In the genomic region with DNA sequence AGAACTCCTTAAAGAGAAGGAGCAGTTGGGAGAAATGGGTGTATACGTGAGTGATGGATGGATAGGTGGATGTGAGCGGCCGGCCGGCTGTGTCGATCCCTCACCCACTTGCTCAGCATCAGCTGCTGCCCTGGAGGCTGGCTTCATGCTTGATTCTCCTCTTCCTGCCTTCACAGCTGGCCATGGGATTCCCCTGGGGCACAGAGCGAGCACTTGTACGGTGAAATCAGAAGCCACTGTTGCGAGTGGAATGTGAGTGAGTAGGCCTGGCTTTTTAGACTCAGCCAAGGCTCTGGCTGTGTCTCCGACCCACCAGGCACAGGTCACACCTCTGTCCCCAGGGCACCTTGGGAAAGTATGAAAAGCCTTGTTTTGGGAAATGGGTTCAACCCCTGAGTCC, we compare ENCODE assay signal across 10 mouse cellular contexts. TPM values are rescaled to one million over a fixed set of nuclear protein-coding genes. Genes with fewer than 3 reads are reported as not detected.
DNase-seq lines count a peak whose midpoint lies in the region; ATAC-seq and TF ChIP-seq lines count a peak whose summit lies in the region.
"Had no signal": no experiment of that assay in that cellular context is flagged by ENCODE, and none has a peak within 500 bp of the region (broad histone marks: within the 10 kb centered on the region; RNA-seq: fewer than 3 reads in every experiment).

No protein-coding gene starts in this region.

- H3ac ChIP-seq in myocyte (ENCODE audit: control insufficient read depth, insufficient read length) = no peak overlapping the region

- H3K4me2 ChIP-seq in neural tube, embryonic 13.5 days = no peak overlapping the region
- no peak overlapping the region for H3K4me2 ChIP-seq in neural tube, embryonic 15.5 days
- no peak overlapping the region for H3K4me2 ChIP-seq in myocyte (ENCODE audit: low read depth)
- H3K4me2 ChIP-seq: neural tube, embryonic 12.5 days had no signal

- no peak for ATAC-seq in neural tube, embryonic 13.5 days (ENCODE audit: low read depth)
- no peak for ATAC-seq in neural tube, embryonic 15.5 days (ENCODE audit: low FRiP score)
- no peak for ATAC-seq in cerebellum, adult (ENCODE audit: insufficient number of reproducible peaks, low FRiP score, low TSS enrichment)

- 0 out of 2 replicates have a peak overlapping the region, but pooled peaks have one; percentile 30 for H3K27ac ChIP-seq in neural tube, embryonic 13.5 days (replicated peaks)
- H3K27ac ChIP-seq in neural tube, embryonic 15.5 days (replicated peaks) = no peak overlapping the region
- H3K27ac ChIP-seq: neural tube, embryonic 12.5 days had no signal

- H3K9me3 ChIP-seq in neural tube, embryonic 13.5 days = no peaks in the 10 kb centered on the region
- no peaks in the 10 kb centered on the region for H3K9me3 ChIP-seq in neural tube, embryonic 15.5 days (replicated peaks)
- H3K9me3 ChIP-seq: neural tube, embryonic 12.5 days had no signal

- peaks cover 29% of the 10 kb centered on the region for H3K4me1 ChIP-seq in neural tube, embryonic 13.5 days (replicated peaks)
- peaks cover 21% of the 10 kb centered on the region for H3K4me1 ChIP-seq in neural tube, embryonic 15.5 days

- intact Hi-C loops in heart, postnatal 14 days (cut with DNase I) = no loop called here

- no peak overlapping the region for H3K9ac ChIP-seq in neural tube, embryonic 13.5 days
- H3K9ac ChIP-seq in neural tube, embryonic 15.5 days (replicated peaks) = no peak overlapping the region; the same call in 1 of the 2 replicates
- H3K9ac ChIP-seq: neural tube, embryonic 12.5 days had no signal

- H3K27me3 ChIP-seq in neural tube, embryonic 13.5 days = no peaks in the 10 kb centered on the region
- H3K27me3 ChIP-seq in neural tube, embryonic 15.5 days (replicated peaks) = no peaks in the 10 kb centered on the region
- no peaks in the 10 kb centered on the region for H3K27me3 ChIP-seq in myocyte (ENCODE audit: control insufficient read depth, insufficient read depth, insufficient read length)
- H3K27me3 ChIP-seq: neural tube, embryonic 12.5 days had no signal

- no peak overlapping the region for H3K4me3 ChIP-seq in neural tube, embryonic 13.5 days
- no peak overlapping the region for H3K4me3 ChIP-seq in neural tube, embryonic 15.5 days (replicated peaks)
- H3K4me3 ChIP-seq in myocyte = no peak overlapping the region
- H3K4me3 ChIP-seq: erythroblast, embryonic 14.5 days; neural tube, embryonic 12.5 days had no signal

- peaks cover 19% of the 10 kb centered on the region for H3K79me2 ChIP-seq in myocyte (ENCODE audit: control insufficient read depth, insufficient read depth)

- peak; percentile 65 for DNase-seq in embryo, embryonic 11 days
- peak; percentile 46 to 53 for DNase-seq in heart, postnatal 14 days
- DNase-seq in left cerebral cortex, adult 11 months (ENCODE audit: low spot score) = no peak
- no peak for DNase-seq in right cerebral cortex, postnatal 14 days

- no peaks in the 10 kb centered on the region for H3K36me3 ChIP-seq in neural tube, embryonic 13.5 days
- H3K36me3 ChIP-seq in neural tube, embryonic 15.5 days = no peaks in the 10 kb centered on the region
- H3K36me3 ChIP-seq in myocyte (ENCODE audit: control insufficient read depth, insufficient read depth) = no peaks in the 10 kb centered on the region
- H3K36me3 ChIP-seq: neural tube, embryonic 12.5 days had no signal

- TF ChIP-seq POLR2A in myocyte (IDR thresholded peaks at IDR 0.05; ENCODE audit: insufficient read length, low read depth) = no peak

- 34% methylated on average over 9 of the region's 9 CpGs for WGBS in neural tube, embryonic 13.5 days
- WGBS in neural tube, embryonic 15.5 days = 28% methylated on average over 9 of the region's 9 CpGs

TF ChIP-seq in myocyte, 11 proteins besides CTCF, POLR2A, EP300 and RAD21:
- TF ChIP-seq E2F4 (IDR thresholded peaks at IDR 0.05; ENCODE audit: insufficient read depth) = no peak
- TF ChIP-seq SRF (IDR thresholded peaks at IDR 0.05; ENCODE audit: control insufficient read depth, insufficient read length, low read depth) = no peak
- no peak for TF ChIP-seq MAX (IDR thresholded peaks at IDR 0.05; ENCODE audit: low read depth)
- no peak for TF ChIP-seq CEBPB (IDR thresholded peaks at IDR 0.05; ENCODE audit: insufficient read depth, poor library complexity, severe bottlenecking)
- no peak for TF ChIP-seq USF1 (IDR thresholded peaks at IDR 0.05; ENCODE audit: low read depth)
- TF ChIP-seq TCF3 (IDR thresholded peaks at IDR 0.05; ENCODE audit: insufficient read length, low read depth) = peak; percentile 22
- TF ChIP-seq MYOD1 (IDR thresholded peaks at IDR 0.05; ENCODE audit: control insufficient read depth in 1 of 3, insufficient read length in 2 of 3, low read depth in 2 of 3) = peak in 2 of 3 experiments; percentile 49 to 75
- TF ChIP-seq TCF12 (IDR thresholded peaks at IDR 0.05; ENCODE audit: insufficient read depth, poor library complexity, severe bottlenecking) = no peak
- TF ChIP-seq MYOG (IDR thresholded peaks at IDR 0.05; ENCODE audit: control insufficient read depth in 1 of 3, insufficient read depth in 1 of 3, insufficient read length in 2 of 3, low read depth in 2 of 3) = peak in 2 of 3 experiments; percentile 35 to 77
- TF ChIP-seq POLR2AphosphoS2 (IDR thresholded peaks at IDR 0.05; ENCODE audit: insufficient read length, low read depth) = no peak
- no peak for TF ChIP-seq REST (IDR thresholded peaks at IDR 0.05; ENCODE audit: insufficient read depth, insufficient read length)
TF ChIP-seq in myocyte: peak in this region for 3.

RNA-seq across cellular contexts. Expression of a gene that starts 20.6 kb away (rescaled TPM):
- polyA plus RNA-seq in neural tube, embryonic 13.5 days (2015; fragmentation: Nextera tagmentation; extraction: Ambion mirVana) = 27.5 and 32.6 TPM in 2 replicates
- 23.0 TPM in 2 replicates for polyA plus RNA-seq in neural tube, embryonic 15.5 days (2015; fragmentation: Nextera tagmentation; extraction: Ambion mirVana)
- total RNA-seq in heart, postnatal 14 days (2021) = 100 to 1,000 TPM in 1 of 2 experiments, 10 to 100 TPM in 1; 94.5 to 117 TPM
- 69.9 TPM for polyA plus RNA-seq in myocyte (2012; fragmentation: generic; extraction: Trizol)

Comparison
In these comparisons a context has a peak if more than half of its experiments do, and no peak if none do; other contexts are left out.
1. DNase-seq: peak in embryo, embryonic 11 days (single experiment) and heart, postnatal 14 days (2 of 2); none in left cerebral cortex, adult 11 months (single experiment) and right cerebral cortex, postnatal 14 days (single experiment).